Mouse (Mus musculus): ENCODE results near the gene Rab19. TPM values are rescaled to one million over a fixed set of nuclear protein-coding genes. Genes with fewer than 3 reads are reported as not detected.
"Not testable (repeated sequence)": the region's sequence is repeated elsewhere in the genome, so short reads cannot be mapped to it uniquely, and the experiment has no call there.

Rab19 gene
- polyA plus RNA-seq, 1 experiment from 2014 or later, result 1.7 TPM

DNA sequence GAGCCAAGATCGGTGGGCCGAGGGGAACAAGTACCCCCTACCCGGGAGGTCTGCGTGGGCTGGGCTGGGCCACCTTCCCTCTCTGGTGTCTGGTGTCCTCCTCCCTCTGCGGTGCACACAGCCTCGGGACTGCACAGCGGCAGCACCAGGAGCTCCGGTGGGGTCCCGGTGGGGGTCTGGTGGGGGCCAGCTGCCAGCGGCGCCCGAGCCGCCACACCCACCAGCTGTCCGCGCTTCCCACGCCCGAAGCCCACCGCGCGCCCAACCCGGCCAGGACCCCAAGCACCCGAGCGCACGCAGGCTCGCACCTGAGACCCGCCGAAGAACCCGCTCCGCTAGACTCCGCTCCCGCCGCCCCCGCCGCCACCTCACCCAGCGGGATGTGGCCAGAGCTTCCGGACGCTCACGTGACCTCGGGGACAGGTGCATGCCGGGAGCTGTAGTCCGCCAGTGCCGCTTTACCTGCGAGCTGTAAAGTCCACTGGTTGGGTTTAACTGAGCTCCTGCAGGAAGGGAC lies 3.6 kb upstream of the Rab19 start, which contains the start of gene Slc37a3:
Slc37a3 (minus strand) TSS at position 365 of the 517 bp plus-strand sequence.
- peak within 1 kb of the TSS; percentile 24; the same call in 1 of the 2 replicates for H3K27ac ChIP-seq (ENCODE audit: low read depth, low read length)
- H3K27me3 ChIP-seq (ENCODE audit: control insufficient read depth, insufficient read depth, low read length), result peaks cover 2% of the 10 kb centered on the region; the same call in 1 of the 2 replicates
- H3K36me3 ChIP-seq (ENCODE audit: control insufficient read depth, insufficient read depth, low read length), result peaks cover 5% of the 10 kb centered on the region; the same call in 1 of the 2 replicates
- WGBS, result under 1% methylated on average over 41 of the region's 43 CpGs
- H3K9ac ChIP-seq (ENCODE audit: low read depth, low read length), result peak within 1 kb of the TSS; percentile 87
- no peaks in the 10 kb centered on the region for H3K9me3 ChIP-seq (ENCODE audit: control insufficient read depth, low read length)
- peak within 1 kb of the TSS; percentile 95 for H3K4me3 ChIP-seq (ENCODE audit: low read length)
- ATAC-seq (ENCODE audit: low FRiP score, low TSS enrichment), result peak; percentile 86
- peak within 1 kb of the TSS; percentile 71 for H3K4me2 ChIP-seq (replicated peaks; ENCODE audit: low read depth, low read length)
- H3K4me1 ChIP-seq (ENCODE audit: control insufficient read depth, insufficient read depth, low read length), result peaks cover 19% of the 10 kb centered on the region

DNA sequence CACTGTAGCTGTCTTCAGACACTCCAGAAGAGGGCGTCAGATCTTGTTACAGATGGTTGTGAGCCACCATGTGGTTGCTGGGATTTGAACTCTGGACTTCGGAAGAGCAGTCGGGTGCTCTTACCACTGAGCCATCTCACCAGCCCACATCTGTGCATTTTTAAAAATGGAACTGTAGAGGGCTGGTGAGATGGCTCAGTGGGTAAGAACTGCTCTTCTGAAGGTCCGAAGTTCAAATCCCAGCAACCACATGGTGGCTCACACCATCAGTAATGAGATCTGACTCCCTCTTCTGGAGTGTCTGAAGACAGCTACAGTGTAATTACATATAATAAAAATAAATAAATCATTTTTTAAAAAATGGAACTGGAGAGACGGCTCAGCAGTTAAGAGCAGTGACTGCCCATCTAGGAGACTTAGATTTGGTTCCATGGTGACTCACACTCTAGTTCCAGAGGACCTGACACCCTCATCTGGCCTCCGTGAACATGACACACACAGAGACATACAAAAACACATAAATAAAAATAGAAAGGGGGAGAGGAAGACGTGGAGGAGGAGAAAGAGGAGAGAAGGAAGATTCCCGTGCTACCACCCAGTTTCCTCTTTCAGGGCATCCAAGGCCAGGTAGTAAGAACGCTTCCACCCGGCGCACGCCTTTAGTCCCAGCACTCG lies 2.7 kb upstream of the Rab19 start:
- WGBS, result 72% methylated on average over 13 of the region's 13 CpGs
- not testable (repeated sequence) for H3K36me3 ChIP-seq (ENCODE audit: control insufficient read depth, insufficient read depth, low read length); H3K9me3 ChIP-seq (ENCODE audit: control insufficient read depth, low read length)

GRCm38 (mm10) chr6:39379224-39379623 lies 1.8 kb upstream of the Rab19 start:
- H3K4me1 ChIP-seq (ENCODE audit: control insufficient read depth, insufficient read depth, low read length), result 0 out of 2 replicates have a peak, but pooled peaks cover 7% of the 10 kb centered on the region
- H3K9ac ChIP-seq (ENCODE audit: low read depth, low read length), result no peak overlapping the region
- H3K4me3 ChIP-seq (ENCODE audit: low read length), result no peak overlapping the region
- H3K9me3 ChIP-seq (ENCODE audit: control insufficient read depth, low read length), result no peaks in the 10 kb centered on the region
- H3K27ac ChIP-seq (ENCODE audit: low read depth, low read length), result no peak overlapping the region
- peaks cover 5% of the 10 kb centered on the region; the same call in 1 of the 2 replicates for H3K36me3 ChIP-seq (ENCODE audit: control insufficient read depth, insufficient read depth, low read length)
- no peak overlapping the region for H3K4me2 ChIP-seq (replicated peaks; ENCODE audit: low read depth, low read length)
- ATAC-seq (ENCODE audit: low FRiP score, low TSS enrichment), result no peak
- WGBS, result 61% methylated on average over 4 of the region's 4 CpGs
- peaks cover 2% of the 10 kb centered on the region; the same call in 1 of the 2 replicates for H3K27me3 ChIP-seq (ENCODE audit: control insufficient read depth, insufficient read depth, low read length)

More for the DNA sequence above, 2.7 kb upstream of the Rab19 start:
- ATAC-seq (ENCODE audit: low FRiP score, low TSS enrichment); H3K4me3 ChIP-seq (ENCODE audit: low read length); H3K9ac ChIP-seq (ENCODE audit: low read depth, low read length); H3K27ac ChIP-seq (ENCODE audit: low read depth, low read length); H3K4me2 ChIP-seq (replicated peaks; ENCODE audit: low read depth, low read length); H3K4me1 ChIP-seq (ENCODE audit: control insufficient read depth, insufficient read depth, low read length); H3K27me3 ChIP-seq (ENCODE audit: control insufficient read depth, insufficient read depth, low read length): not testable (repeated sequence)

DNA sequence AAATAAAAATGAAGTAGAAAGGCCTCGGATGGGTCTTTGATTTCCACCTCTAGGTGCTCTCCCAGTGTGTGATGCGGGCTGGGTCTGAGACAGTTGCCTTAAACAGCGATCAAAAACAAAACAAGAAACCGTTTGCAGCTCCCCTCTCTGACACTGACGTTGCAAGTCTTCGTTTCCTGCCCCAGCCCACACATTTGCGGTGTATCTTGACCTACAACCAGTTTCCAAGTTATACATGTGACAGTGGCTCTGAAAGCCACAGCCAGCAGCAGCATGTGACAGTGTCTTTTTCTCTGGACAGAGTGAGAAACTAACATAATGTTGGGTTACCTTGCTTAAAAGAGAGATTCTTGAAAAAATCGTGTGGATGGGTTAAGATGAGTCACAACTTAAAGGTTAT lies 1.2 kb upstream of the Rab19 start:
- 70% methylated on average over 8 of the region's 8 CpGs for WGBS
- Histone ChIP-seq H3K27me3 (ENCODE audit: control insufficient read depth, insufficient read depth, low read length) (peaks cover 2% of the 10 kb centered on the region; the same call in 1 of the 2 replicates), H3K4me3 (ENCODE audit: low read length) (no peak overlapping the region), H3K36me3 (ENCODE audit: control insufficient read depth, insufficient read depth, low read length) (no peaks in the 10 kb centered on the region), H3K4me2 (replicated peaks; ENCODE audit: low read depth, low read length) (no peak overlapping the region), H3K9ac (ENCODE audit: low read depth, low read length) (no peak overlapping the region), H3K4me1 (ENCODE audit: control insufficient read depth, insufficient read depth, low read length) (0 out of 2 replicates have a peak, but pooled peaks cover 7% of the 10 kb centered on the region), H3K9me3 (ENCODE audit: control insufficient read depth, low read length) (no peaks in the 10 kb centered on the region), H3K27ac (ENCODE audit: low read depth, low read length) (no peak overlapping the region)
- no peak for ATAC-seq (ENCODE audit: low FRiP score, low TSS enrichment)

- H3K4me1 ChIP-seq (ENCODE audit: control insufficient read depth, insufficient read depth, low read length), result 0 out of 2 replicates have a peak, but pooled peaks cover 7% of the 10 kb centered on the region
- H3K9me3 ChIP-seq (ENCODE audit: control insufficient read depth, low read length), result no peaks in the 10 kb centered on the region
- H3K4me3 ChIP-seq (ENCODE audit: low read length), result no peak overlapping the region
- H3K27me3 ChIP-seq (ENCODE audit: control insufficient read depth, insufficient read depth, low read length), result peaks cover 2% of the 10 kb centered on the region; the same call in 1 of the 2 replicates
- H3K4me2 ChIP-seq (replicated peaks; ENCODE audit: low read depth, low read length), result no peak overlapping the region
- no peak for ATAC-seq (ENCODE audit: low FRiP score, low TSS enrichment)
- H3K27ac ChIP-seq (ENCODE audit: low read depth, low read length), result no peak overlapping the region
- H3K9ac ChIP-seq (ENCODE audit: low read depth, low read length), result no peak overlapping the region
- no peaks in the 10 kb centered on the region for H3K36me3 ChIP-seq (ENCODE audit: control insufficient read depth, insufficient read depth, low read length)
- WGBS, result 88% methylated on average over 3 of the region's 3 CpGs
These were observed 699 bp upstream of the Rab19 start for GRCm38 (mm10) chr6:39380276-39380675.

DNA sequence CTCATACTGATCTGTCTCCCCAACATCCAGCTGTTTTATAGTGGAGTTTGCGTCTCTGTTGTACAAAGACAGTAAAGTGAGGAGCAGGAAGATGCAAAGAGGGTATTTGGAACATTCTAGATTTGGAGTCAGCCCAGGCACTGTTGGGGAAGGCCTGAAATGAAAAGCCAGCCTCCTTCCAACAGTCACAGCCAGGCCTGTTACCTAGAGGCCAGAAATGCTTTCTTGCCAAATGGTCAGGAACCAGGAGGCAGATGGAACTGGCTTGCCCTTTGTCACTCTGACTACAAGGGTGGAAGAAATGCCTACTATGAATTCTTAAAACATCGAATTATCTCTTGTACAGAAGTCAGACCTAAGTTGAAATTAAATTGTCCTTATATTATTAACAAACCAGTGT lies 9.0 kb downstream of the Rab19 start:
- Histone ChIP-seq H3K27ac (ENCODE audit: low read depth, low read length) (no peak overlapping the region), H3K9me3 (ENCODE audit: control insufficient read depth, low read length) (no peaks in the 10 kb centered on the region), H3K4me1 (ENCODE audit: control insufficient read depth, insufficient read depth, low read length) (no peaks in the 10 kb centered on the region), H3K36me3 (ENCODE audit: control insufficient read depth, insufficient read depth, low read length) (no peaks in the 10 kb centered on the region), H3K4me3 (ENCODE audit: low read length) (no peak overlapping the region), H3K27me3 (ENCODE audit: control insufficient read depth, insufficient read depth, low read length) (no peaks in the 10 kb centered on the region), H3K4me2 (replicated peaks; ENCODE audit: low read depth, low read length) (no peak overlapping the region), H3K9ac (ENCODE audit: low read depth, low read length) (no peak overlapping the region)
- WGBS, result 89% methylated on average over 2 of the region's 2 CpGs
- ATAC-seq (ENCODE audit: low FRiP score, low TSS enrichment), result no peak

- 56% methylated on average over 4 of the region's 4 CpGs for WGBS
- ATAC-seq (ENCODE audit: low FRiP score, low TSS enrichment), result no peak
These were observed 14.5 kb downstream of the Rab19 start for GRCm38 (mm10) chr6:39395471-39395870.

DNA sequence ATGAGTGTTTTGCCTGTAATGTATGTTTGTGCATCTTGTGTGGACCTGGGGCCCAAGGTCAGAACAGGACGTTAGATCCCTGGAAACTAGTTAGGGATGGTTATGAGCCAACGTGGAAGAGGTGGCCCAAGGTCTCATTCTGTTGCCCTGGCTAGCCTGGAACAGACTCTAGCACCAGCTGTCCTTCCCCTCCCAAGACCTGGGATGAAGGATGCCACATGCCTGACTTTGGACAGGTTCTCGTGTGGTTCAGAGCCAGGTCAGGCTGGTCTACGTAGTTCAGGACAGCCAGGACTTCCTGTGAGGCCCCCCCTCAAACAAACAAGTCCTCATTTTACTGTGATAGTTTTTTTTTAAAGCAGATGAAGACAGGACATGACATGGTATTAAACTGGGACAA lies 14.9 kb downstream of the Rab19 start:
- 51% methylated on average over 4 of the region's 4 CpGs for WGBS

More at GRCm38 (mm10) chr6:39395471-39395870, 14.5 kb downstream of the Rab19 start:
- Histone ChIP-seq H3K9me3 (ENCODE audit: control insufficient read depth, low read length) (no peaks in the 10 kb centered on the region), H3K36me3 (ENCODE audit: control insufficient read depth, insufficient read depth, low read length) (peaks cover 12% of the 10 kb centered on the region; the same call in 1 of the 2 replicates), H3K4me3 (ENCODE audit: low read length) (no peak overlapping the region), H3K4me1 (ENCODE audit: control insufficient read depth, insufficient read depth, low read length) (peaks cover 4% of the 10 kb centered on the region; the same call in 1 of the 2 replicates), H3K9ac (ENCODE audit: low read depth, low read length) (no peak overlapping the region), H3K27me3 (ENCODE audit: control insufficient read depth, insufficient read depth, low read length) (no peaks in the 10 kb centered on the region), H3K27ac (ENCODE audit: low read depth, low read length) (no peak overlapping the region), H3K4me2 (replicated peaks; ENCODE audit: low read depth, low read length) (no peak overlapping the region)

DNA sequence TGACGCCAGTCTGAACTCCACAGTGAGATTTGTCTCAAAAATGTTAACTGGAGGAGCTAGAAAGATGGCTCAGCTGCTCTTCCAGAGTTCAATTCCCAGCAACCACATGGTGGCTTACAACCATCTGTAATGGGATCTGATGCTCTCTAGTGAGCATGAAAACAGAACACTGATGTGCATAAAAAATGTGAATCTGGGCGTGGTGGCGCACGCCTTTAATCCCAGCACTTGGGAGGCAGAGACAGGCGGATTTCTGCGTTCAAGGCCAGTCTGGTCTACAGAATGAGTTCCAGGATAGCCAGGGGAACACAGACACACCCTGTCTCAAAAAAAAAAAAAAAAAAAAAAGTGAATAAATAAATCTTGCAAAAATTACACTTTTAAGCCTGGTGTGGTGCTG lies 16.1 kb downstream of the Rab19 start:
- H3K4me1 ChIP-seq (ENCODE audit: control insufficient read depth, insufficient read depth, low read length), result peaks cover 4% of the 10 kb centered on the region; the same call in 1 of the 2 replicates
- H3K36me3 ChIP-seq (ENCODE audit: control insufficient read depth, insufficient read depth, low read length), result peaks cover 12% of the 10 kb centered on the region; the same call in 1 of the 2 replicates
- WGBS, result 95% methylated on average over 6 of the region's 6 CpGs
- no peak overlapping the region for H3K27ac ChIP-seq (ENCODE audit: low read depth, low read length)
- no peaks in the 10 kb centered on the region for H3K27me3 ChIP-seq (ENCODE audit: control insufficient read depth, insufficient read depth, low read length)
- no peak overlapping the region for H3K4me2 ChIP-seq (replicated peaks; ENCODE audit: low read depth, low read length)
- no peak overlapping the region for H3K9ac ChIP-seq (ENCODE audit: low read depth, low read length)
- no peaks in the 10 kb centered on the region for H3K9me3 ChIP-seq (ENCODE audit: control insufficient read depth, low read length)
- H3K4me3 ChIP-seq (ENCODE audit: low read length), result no peak overlapping the region
- no peak for ATAC-seq (ENCODE audit: low FRiP score, low TSS enrichment)

More for the DNA sequence above, 14.9 kb downstream of the Rab19 start:
- no peak overlapping the region for H3K4me3 ChIP-seq (ENCODE audit: low read length)
- H3K9me3 ChIP-seq (ENCODE audit: control insufficient read depth, low read length), result no peaks in the 10 kb centered on the region
- peaks cover 4% of the 10 kb centered on the region; the same call in 1 of the 2 replicates for H3K4me1 ChIP-seq (ENCODE audit: control insufficient read depth, insufficient read depth, low read length)
- peaks cover 12% of the 10 kb centered on the region; the same call in 1 of the 2 replicates for H3K36me3 ChIP-seq (ENCODE audit: control insufficient read depth, insufficient read depth, low read length)
- no peaks in the 10 kb centered on the region for H3K27me3 ChIP-seq (ENCODE audit: control insufficient read depth, insufficient read depth, low read length)
- H3K27ac ChIP-seq (ENCODE audit: low read depth, low read length), result no peak overlapping the region
- H3K9ac ChIP-seq (ENCODE audit: low read depth, low read length), result no peak overlapping the region
- no peak overlapping the region for H3K4me2 ChIP-seq (replicated peaks; ENCODE audit: low read depth, low read length)
- no peak for ATAC-seq (ENCODE audit: low FRiP score, low TSS enrichment)

All from kidney, embryonic 14.5 days (tissue).